Mouse (Mus musculus): ENCODE results near the gene Lao1.
"Not testable (repeated sequence)": the region's sequence is repeated elsewhere in the genome, so short reads cannot be mapped to it uniquely, and the experiment has no call there.

DNA sequence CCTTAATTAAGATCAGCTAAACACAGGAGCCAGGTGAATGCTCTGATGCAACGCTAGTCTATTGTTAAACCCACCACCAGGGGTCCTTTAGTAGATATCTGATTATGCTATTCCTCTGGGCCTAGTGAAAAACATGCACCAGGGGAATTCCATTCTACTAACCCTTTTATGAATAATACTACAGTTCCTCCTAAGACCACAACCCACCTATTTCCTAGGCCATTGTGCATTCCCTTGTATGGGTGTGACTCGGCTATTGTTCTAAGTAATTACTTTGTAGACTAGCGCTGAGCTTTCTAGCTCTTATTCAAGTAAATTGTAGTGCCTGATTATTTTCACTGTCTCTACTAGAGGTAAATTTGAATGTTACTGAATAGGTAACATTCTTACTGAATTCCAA lies 30.1 kb upstream of the Lao1 start:
- TF ChIP-seq CTCF, EP300 (IDR thresholded peaks at IDR 0.05; ENCODE audit: low read depth): not testable (repeated sequence)

Data from heart, postnatal 0 days (tissue).